Mouse (Mus musculus) kidney, postnatal 25 days (tissue): ENCODE measurements around the gene Gucy2e.

Experiments
- DNase-seq, 2 experiments: peaks; one replicate each; pipeline ENCODE4 v3.0.0; 2021; ENCODE audit warnings: mixed read lengths in 2 of 2

Gucy2e gene

GRCm38 (mm10) chr11:69236061-69236925, 543 bp downstream of the Gucy2e start:
- no peak for DNase-seq

- DNase-seq, result peak; percentile 77 to 87
Measured at GRCm38 (mm10) chr11:69235285-69236060, 1.4 kb downstream of the Gucy2e start.

- no peak for DNase-seq
Measured at GRCm38 (mm10) chr11:69233141-69233540, 3.7 kb downstream of the Gucy2e start.

- DNase-seq, result no peak
Measured at GRCm38 (mm10) chr11:69230420-69230819, 6.4 kb downstream of the Gucy2e start.

- no peak for DNase-seq
Measured at GRCm38 (mm10) chr11:69225715-69226114, 11.1 kb downstream of the Gucy2e start.

GRCm38 (mm10) chr11:69223101-69223500, 13.7 kb downstream of the Gucy2e start:
- no peak for DNase-seq

GRCm38 (mm10) chr11:69221070-69221469, 15.8 kb downstream of the Gucy2e start:
- DNase-seq, result no peak

- no peak for DNase-seq
Measured at GRCm38 (mm10) chr11:69218661-69219060, 18.2 kb downstream of the Gucy2e start.

GRCm38 (mm10) chr11:69217411-69217810, 19.4 kb downstream of the Gucy2e start:
- no peak for DNase-seq

- DNase-seq, result no peak
Measured at GRCm38 (mm10) chr11:69211431-69211830, 25.4 kb downstream of the Gucy2e start.

GRCm38 (mm10) chr11:69202469-69203230, 34.2 kb downstream of the Gucy2e start:
- DNase-seq, result no peak

GRCm38 (mm10) chr11:69200231-69200630, 36.6 kb downstream of the Gucy2e start:
- no peak for DNase-seq

- DNase-seq, result no peak
Measured at GRCm38 (mm10) chr11:69199251-69199650, 37.6 kb downstream of the Gucy2e start.

- DNase-seq, result no peak
Measured at GRCm38 (mm10) chr11:69197743-69198142, 39.1 kb downstream of the Gucy2e start, which contains the start of gene Alox8. TSS of gene Alox8 (minus strand) at chr11:69197843.

GRCm38 (mm10) chr11:69197194-69197593, 39.6 kb downstream of the Gucy2e start:
- no peak for DNase-seq

GRCm38 (mm10) chr11:69196766-69197165, 40.1 kb downstream of the Gucy2e start:
- peak in 1 of 2 experiments; percentile 11 for DNase-seq

GRCm38 (mm10) chr11:69192840-69193239, 44.0 kb downstream of the Gucy2e start:
- peak in 1 of 2 experiments; percentile 30 for DNase-seq

GRCm38 (mm10) chr11:69185936-69186335, 50.9 kb downstream of the Gucy2e start:
- no peak for DNase-seq

GRCm38 (mm10) chr11:69185031-69185430, 51.8 kb downstream of the Gucy2e start:
- no peak for DNase-seq

- no peak for DNase-seq
Measured at GRCm38 (mm10) chr11:69180120-69180519, 56.7 kb downstream of the Gucy2e start.

GRCm38 (mm10) chr11:69179512-69179911, 57.3 kb downstream of the Gucy2e start:
- DNase-seq, result no peak

GRCm38 (mm10) chr11:69178525-69178924, 58.3 kb downstream of the Gucy2e start:
- DNase-seq, result no peak

- peak in 1 of 2 experiments; percentile 13 for DNase-seq
Measured at GRCm38 (mm10) chr11:69174722-69175121, 62.1 kb downstream of the Gucy2e start.
